Mouse (Mus musculus) forebrain, embryonic 16.5 days (tissue): ENCODE measurements around the gene Ltf. TPM values are rescaled to one million over a fixed set of nuclear protein-coding genes. Genes with fewer than 3 reads are reported as not detected.

ENCODE experiments used
- ATAC-seq: fragments of 200-750 bp; cut with Nextera tagmentation; 2 replicates; pipeline ENCODE4 v1.8.0; 2017; ENCODE audit warnings: mild to moderate bottlenecking, moderate library complexity
- H3K27ac ChIP-seq: fragments of 300-500 bp; sonication (generic); 2 replicates; pipeline ENCODE4 v1.5.1; 2014; ENCODE audit warnings: low read length, control low read depth
- H3K27me3 ChIP-seq: fragments of 300-500 bp; sonication (generic); replicated peaks from 2 replicates; pipeline ENCODE4 v1.6.1; 2014; ENCODE audit warnings: low read length; ENCODE audit not compliant: control insufficient read depth, insufficient read depth
- H3K36me3 ChIP-seq: fragments of 300-500 bp; sonication (generic); 2 replicates; pipeline ENCODE4 v1.6.1; 2014; ENCODE audit not compliant: control insufficient read depth, insufficient read depth
- H3K4me1 ChIP-seq: fragments of 300-500 bp; sonication (generic); replicated peaks from 2 replicates; pipeline ENCODE4 v1.6.1; 2014; ENCODE audit warnings: low read length; ENCODE audit not compliant: control insufficient read depth, insufficient read depth
- H3K4me2 ChIP-seq: fragments of 300-500 bp; sonication (generic); 2 replicates; pipeline ENCODE4 v1.6.1; 2014; ENCODE audit warnings: mild to moderate bottlenecking, low read length, control low read depth
- H3K4me3 ChIP-seq: fragments of 300-500 bp; sonication (generic); replicated peaks from 2 replicates; pipeline ENCODE4 v1.5.1; 2014; ENCODE audit warnings: mild to moderate bottlenecking, low read length, control low read depth
- H3K9ac ChIP-seq: fragments of 300-500 bp; sonication (generic); replicated peaks from 2 replicates; pipeline ENCODE4 v1.6.1; 2014; ENCODE audit warnings: low read depth, low read length, control low read depth
- H3K9me3 ChIP-seq: fragments of 300-500 bp; sonication (generic); 2 replicates; pipeline ENCODE4 v1.6.1; 2016; ENCODE audit warnings: low read length; ENCODE audit not compliant: control insufficient read depth
- WGBS: fragments of 180-500 bp; shearing (Covaris S2); extraction: QIAGEN DNeasy Blood & Tissue Kit; methylation state at CpG from one replicate; pipeline ENCODE4 v1.1.7; 2014; 5-methylcytosine and 5-hydroxymethylcytosine counted together
- polyA plus RNA-seq: library from polyadenylated mRNA; unstranded; fragments of >200 nt; fragmentation: Nextera tagmentation; extraction: Ambion mirVana; gene quantifications from 2 replicates; pipeline ENCODE4 v1.2.1, GENCODE M21; 2015

The Ltf gene
- polyA plus RNA-seq, 1 experiment from 2014 or later: 1.4 TPM

DNA sequence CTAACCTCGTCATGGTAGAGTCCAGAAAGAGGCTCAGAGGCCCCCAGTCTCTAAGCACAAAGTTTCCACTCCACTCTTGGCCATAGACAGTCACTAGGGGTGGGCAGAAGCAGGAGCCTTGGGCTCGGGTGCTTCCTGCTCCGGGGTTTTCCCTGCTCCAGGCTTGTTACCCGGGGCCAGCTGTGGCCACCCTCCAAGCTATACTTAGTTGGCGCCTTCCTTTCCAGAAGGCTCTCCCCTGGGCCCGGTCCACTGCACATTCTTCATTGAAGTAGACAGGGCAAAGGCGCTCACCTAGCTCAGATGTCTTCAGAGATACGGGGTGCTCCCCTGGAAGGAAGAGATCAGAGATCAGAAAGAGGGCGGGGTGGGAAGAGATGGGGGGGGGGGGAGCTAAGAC lies 7.5 kb upstream of the Ltf start:
- Histone ChIP-seq H3K27me3 (no peaks in the 10 kb centered on the region), H3K27ac (no peak overlapping the region), H3K9ac (no peak overlapping the region), H3K4me2 (no peak overlapping the region), H3K4me3 (no peak overlapping the region), H3K4me1 (no peaks in the 10 kb centered on the region), H3K9me3 (no peaks in the 10 kb centered on the region), H3K36me3 (no peaks in the 10 kb centered on the region)
- 86% methylated on average over 9 of the region's 9 CpGs for WGBS
- no peak for ATAC-seq

DNA sequence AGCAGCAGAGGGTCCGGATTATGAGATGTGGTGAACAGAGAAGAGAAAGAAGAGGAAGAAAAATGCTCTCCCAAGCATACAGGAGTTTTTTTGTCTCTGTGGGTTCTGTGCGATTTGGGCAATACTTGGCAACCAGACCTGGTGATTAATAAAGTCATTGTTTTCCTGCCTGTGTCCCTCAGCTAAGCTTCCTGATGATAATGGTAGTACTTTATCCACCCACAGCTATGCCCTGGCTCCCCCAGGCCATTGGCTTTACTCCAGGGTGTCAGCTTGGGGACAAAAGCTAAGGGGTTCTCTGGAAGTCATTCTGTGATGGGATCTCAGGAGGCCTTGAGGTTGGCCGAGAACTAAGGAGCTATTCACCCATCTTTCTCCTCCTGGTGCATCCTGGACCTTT lies 7.0 kb upstream of the Ltf start:
- Histone ChIP-seq H3K27ac (no peak overlapping the region), H3K4me2 (no peak overlapping the region), H3K9me3 (no peaks in the 10 kb centered on the region), H3K36me3 (no peaks in the 10 kb centered on the region), H3K4me3 (no peak overlapping the region), H3K4me1 (no peaks in the 10 kb centered on the region), H3K27me3 (no peaks in the 10 kb centered on the region), H3K9ac (no peak overlapping the region)
- no peak for ATAC-seq
- 68% methylated on average over 3 of the region's 3 CpGs for WGBS

- H3K27ac ChIP-seq: no peak overlapping the region
- no peaks in the 10 kb centered on the region for H3K27me3 ChIP-seq
- no peak overlapping the region for H3K9ac ChIP-seq
- no peaks in the 10 kb centered on the region for H3K4me1 ChIP-seq
- no peak overlapping the region for H3K4me2 ChIP-seq
- no peak for ATAC-seq
- no peaks in the 10 kb centered on the region for H3K9me3 ChIP-seq
- WGBS: 78% methylated on average over 4 of the region's 4 CpGs
- no peak overlapping the region for H3K4me3 ChIP-seq
- H3K36me3 ChIP-seq: no peaks in the 10 kb centered on the region
Observed at GRCm38 (mm10) chr9:111015658-111016057, 3.4 kb upstream of the Ltf start.

GRCm38 (mm10) chr9:111026791-111027190 lies 7.7 kb downstream of the Ltf start:
- H3K4me3 ChIP-seq: no peak overlapping the region
- no peak overlapping the region for H3K4me2 ChIP-seq
- no peaks in the 10 kb centered on the region for H3K4me1 ChIP-seq
- ATAC-seq: no peak
- no peaks in the 10 kb centered on the region for H3K27me3 ChIP-seq
- H3K9me3 ChIP-seq: no peaks in the 10 kb centered on the region
- 91% methylated on average over 10 of the region's 10 CpGs for WGBS
- H3K9ac ChIP-seq: no peak overlapping the region
- no peak overlapping the region for H3K27ac ChIP-seq
- no peaks in the 10 kb centered on the region for H3K36me3 ChIP-seq

GRCm38 (mm10) chr9:111033717-111034116 lies 14.6 kb downstream of the Ltf start:
- Histone ChIP-seq H3K9me3 (no peaks in the 10 kb centered on the region), H3K27me3 (no peaks in the 10 kb centered on the region), H3K9ac (no peak overlapping the region), H3K36me3 (no peaks in the 10 kb centered on the region), H3K4me3 (no peak overlapping the region), H3K4me2 (no peak overlapping the region), H3K4me1 (no peaks in the 10 kb centered on the region), H3K27ac (no peak overlapping the region)
- 91% methylated on average over 4 of the region's 4 CpGs for WGBS
- no peak for ATAC-seq

GRCm38 (mm10) chr9:111039966-111040365 lies 20.9 kb downstream of the Ltf start:
- Histone ChIP-seq H3K27me3 (no peaks in the 10 kb centered on the region), H3K4me2 (no peak overlapping the region), H3K9me3 (no peaks in the 10 kb centered on the region), H3K36me3 (no peaks in the 10 kb centered on the region), H3K27ac (no peak overlapping the region), H3K9ac (no peak overlapping the region), H3K4me3 (no peak overlapping the region), H3K4me1 (no peaks in the 10 kb centered on the region)
- WGBS: 81% methylated on average over 4 of the region's 4 CpGs
- no peak for ATAC-seq

- Histone ChIP-seq H3K9ac (no peak overlapping the region), H3K9me3 (no peaks in the 10 kb centered on the region), H3K4me3 (no peak overlapping the region), H3K4me1 (no peaks in the 10 kb centered on the region), H3K27me3 (no peaks in the 10 kb centered on the region), H3K27ac (no peak overlapping the region), H3K36me3 (no peaks in the 10 kb centered on the region), H3K4me2 (no peak overlapping the region)
- ATAC-seq: no peak
- 94% methylated on average over 5 of the region's 5 CpGs for WGBS
Observed at GRCm38 (mm10) chr9:111042266-111042665, 23.2 kb downstream of the Ltf start.

GRCm38 (mm10) chr9:111046222-111046621 lies 27.2 kb downstream of the Ltf start:
- no peak for ATAC-seq
- Histone ChIP-seq H3K9ac (no peak overlapping the region), H3K4me3 (no peak overlapping the region), H3K4me1 (no peaks in the 10 kb centered on the region), H3K27ac (no peak overlapping the region), H3K27me3 (no peaks in the 10 kb centered on the region), H3K9me3 (no peaks in the 10 kb centered on the region), H3K4me2 (no peak overlapping the region), H3K36me3 (no peaks in the 10 kb centered on the region)
- WGBS: 79% methylated on average over 3 of the region's 3 CpGs

DNA sequence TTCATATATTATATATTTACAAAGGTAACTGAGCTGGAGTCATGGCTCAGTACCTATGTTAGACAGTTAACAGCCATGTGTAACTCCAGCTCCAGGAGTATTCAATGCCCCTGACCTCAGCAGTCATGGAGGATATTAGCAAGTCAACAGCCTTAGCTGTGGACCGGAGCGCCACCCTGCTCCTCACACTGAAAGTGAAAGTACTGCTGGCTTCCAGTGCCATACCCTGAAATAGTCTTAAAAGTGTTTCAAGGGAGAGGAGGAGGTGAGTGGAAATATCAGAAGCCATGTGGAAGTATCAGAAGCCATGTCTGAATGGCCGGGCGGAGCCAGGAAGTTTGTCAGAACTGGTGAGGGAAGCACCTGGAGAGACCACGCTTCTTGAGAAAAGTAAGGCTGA lies 28.2 kb downstream of the Ltf start:
- Histone ChIP-seq H3K4me3 (no peak overlapping the region), H3K4me2 (no peak overlapping the region), H3K27me3 (no peaks in the 10 kb centered on the region), H3K4me1 (no peaks in the 10 kb centered on the region), H3K36me3 (no peaks in the 10 kb centered on the region), H3K27ac (no peak overlapping the region), H3K9me3 (no peaks in the 10 kb centered on the region), H3K9ac (no peak overlapping the region)
- ATAC-seq: no peak
- WGBS: 97% methylated on average over 5 of the region's 5 CpGs

- no peak overlapping the region for H3K4me3 ChIP-seq
- ATAC-seq: no peak
- no peak overlapping the region for H3K4me2 ChIP-seq
- WGBS: 83% methylated on average over 3 of the region's 3 CpGs
- H3K9me3 ChIP-seq: no peaks in the 10 kb centered on the region
- no peaks in the 10 kb centered on the region for H3K4me1 ChIP-seq
- no peak overlapping the region for H3K27ac ChIP-seq
- no peaks in the 10 kb centered on the region for H3K36me3 ChIP-seq
- H3K27me3 ChIP-seq: no peaks in the 10 kb centered on the region
- H3K9ac ChIP-seq: no peak overlapping the region
Observed at GRCm38 (mm10) chr9:111048452-111048851, 29.4 kb downstream of the Ltf start.
